Mouse (Mus musculus): ENCODE results near the gene Cyp26a1.

Cyp26a1 gene

DNA sequence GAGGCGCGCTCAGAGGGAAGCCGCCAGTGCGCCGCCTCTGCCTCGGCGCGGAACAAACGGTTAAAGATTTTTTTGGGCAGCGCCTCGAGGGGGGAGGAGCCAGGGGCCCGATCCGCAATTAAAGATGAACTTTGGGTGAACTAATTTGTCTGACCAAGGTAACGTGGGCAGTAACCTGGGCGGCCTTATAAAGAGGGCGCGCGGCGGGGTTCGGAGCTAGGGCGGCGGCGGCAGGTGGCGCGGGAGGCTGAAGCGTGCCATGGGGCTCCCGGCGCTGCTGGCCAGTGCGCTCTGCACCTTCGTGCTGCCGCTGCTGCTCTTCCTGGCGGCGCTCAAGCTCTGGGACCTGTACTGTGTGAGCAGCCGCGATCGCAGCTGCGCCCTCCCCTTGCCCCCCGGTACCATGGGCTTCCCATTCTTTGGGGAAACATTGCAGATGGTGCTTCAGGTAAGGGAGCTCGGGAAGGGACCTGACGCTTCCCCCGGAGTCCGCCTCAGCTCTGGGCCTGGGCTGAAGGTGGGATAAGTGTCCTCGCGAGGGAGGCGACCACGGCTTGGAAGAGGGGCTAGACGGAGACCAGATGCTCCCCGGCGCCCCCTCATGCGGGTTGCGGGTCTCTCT is at the start of gene Cyp26a1:
Gene Cyp26a1 (plus strand): TSS at position 148 of the 622 bp plus-strand sequence.
- no peak for DNase-seq (ENCODE audit: low spot score in 2 of 2)

DNA sequence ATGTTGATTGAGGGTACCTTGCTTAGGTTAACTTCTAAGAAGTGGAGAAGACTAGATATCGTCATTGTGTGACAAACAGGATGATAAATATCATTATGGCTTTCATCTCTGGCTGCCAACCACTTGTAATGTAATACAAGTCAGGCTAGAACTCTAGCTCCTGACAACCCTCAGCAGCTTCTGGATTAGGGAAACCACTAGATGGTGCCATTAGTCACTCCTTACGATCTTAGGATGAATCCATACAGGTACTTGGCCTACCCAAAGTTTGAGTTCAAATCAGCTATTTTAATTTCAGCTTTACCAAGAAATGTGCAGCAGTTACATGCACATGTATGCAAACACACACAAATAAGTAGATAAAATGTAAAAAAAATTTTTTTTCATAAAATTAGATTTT is 49.6 kb upstream of the Cyp26a1 start:
- no peak for DNase-seq (ENCODE audit: low spot score in 2 of 2)

DNA sequence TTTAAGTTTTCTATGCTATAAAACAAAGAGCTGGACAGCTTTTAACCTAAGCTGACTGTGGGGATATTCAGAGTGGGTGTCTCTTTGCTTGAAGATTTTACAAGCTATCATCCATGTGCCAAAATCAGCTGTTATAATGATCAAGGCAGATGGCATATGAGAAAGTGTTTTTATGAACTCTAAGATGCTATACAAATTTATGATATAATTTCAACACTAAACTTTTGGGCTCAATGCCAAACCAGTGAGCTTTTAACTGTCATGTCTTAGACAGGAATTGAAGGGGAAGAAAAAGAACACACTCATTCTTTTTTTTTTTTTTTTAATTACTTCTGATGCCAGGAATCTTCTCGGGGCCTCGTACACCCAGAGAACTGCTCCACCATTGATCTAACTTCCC is 47.1 kb upstream of the Cyp26a1 start:
- DNase-seq (ENCODE audit: low spot score in 2 of 2): no peak

DNA sequence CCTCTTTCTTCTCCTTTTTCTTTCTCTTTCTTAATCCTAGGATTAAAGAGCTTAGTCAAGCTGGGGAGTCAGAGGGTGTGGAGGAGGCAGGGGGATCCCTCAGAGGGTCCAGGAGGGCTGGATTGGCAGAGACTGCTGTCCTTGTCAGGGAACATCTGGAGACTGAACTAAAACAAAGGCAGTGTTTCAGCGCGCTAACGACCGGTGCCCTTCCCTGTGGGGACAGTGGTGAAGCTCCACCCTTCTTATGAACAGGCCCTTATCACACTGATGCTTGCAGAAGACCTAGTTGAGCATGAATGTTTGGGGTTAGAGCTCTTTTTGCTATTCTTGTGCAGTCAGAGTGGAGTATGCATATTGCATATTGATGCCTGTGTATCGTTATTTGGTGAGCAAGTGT is 43.6 kb upstream of the Cyp26a1 start:
- DNase-seq (ENCODE audit: low spot score in 2 of 2): no peak

DNA sequence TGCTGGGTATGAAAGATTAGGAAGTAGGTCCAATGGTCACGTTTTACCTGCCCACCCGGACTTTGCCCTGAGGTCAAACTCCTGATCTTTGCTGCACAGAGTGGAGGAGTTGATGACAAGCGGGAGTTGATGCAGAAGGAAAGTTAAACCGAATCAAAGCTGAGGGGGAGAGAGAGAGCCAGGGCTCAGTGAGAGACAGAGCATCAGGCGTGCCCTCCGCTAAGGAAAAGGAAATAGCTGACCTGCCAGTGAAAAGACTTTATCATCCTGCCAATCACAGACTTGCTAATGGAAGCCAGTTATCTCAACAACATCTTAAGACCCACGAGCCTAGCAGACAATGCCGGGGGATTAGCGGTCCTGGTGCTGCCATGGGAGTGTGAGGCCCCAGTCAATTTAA is 41.2 kb upstream of the Cyp26a1 start:
- no peak for DNase-seq (ENCODE audit: low spot score in 2 of 2)

DNA sequence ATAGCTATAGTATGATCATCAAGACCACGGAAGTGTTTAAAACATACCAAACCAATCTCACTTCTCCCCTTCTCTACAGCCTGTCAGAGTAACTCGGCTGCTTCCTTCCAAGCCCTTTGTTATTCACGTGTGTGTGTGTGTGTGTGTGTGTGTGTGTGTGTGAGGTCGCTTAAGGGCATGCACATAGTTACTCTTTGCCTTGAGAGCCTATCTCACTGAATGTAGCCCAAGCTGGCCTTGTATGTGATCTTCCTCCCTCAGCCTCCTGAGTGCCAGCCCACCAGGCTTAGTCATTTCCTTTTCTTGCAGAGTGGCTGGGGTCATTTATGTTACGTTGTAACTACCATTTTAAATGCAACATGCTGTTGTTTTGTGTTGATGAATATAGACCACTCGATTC is 32.3 kb upstream of the Cyp26a1 start:
- no peak for DNase-seq (ENCODE audit: low spot score in 2 of 2)

DNA sequence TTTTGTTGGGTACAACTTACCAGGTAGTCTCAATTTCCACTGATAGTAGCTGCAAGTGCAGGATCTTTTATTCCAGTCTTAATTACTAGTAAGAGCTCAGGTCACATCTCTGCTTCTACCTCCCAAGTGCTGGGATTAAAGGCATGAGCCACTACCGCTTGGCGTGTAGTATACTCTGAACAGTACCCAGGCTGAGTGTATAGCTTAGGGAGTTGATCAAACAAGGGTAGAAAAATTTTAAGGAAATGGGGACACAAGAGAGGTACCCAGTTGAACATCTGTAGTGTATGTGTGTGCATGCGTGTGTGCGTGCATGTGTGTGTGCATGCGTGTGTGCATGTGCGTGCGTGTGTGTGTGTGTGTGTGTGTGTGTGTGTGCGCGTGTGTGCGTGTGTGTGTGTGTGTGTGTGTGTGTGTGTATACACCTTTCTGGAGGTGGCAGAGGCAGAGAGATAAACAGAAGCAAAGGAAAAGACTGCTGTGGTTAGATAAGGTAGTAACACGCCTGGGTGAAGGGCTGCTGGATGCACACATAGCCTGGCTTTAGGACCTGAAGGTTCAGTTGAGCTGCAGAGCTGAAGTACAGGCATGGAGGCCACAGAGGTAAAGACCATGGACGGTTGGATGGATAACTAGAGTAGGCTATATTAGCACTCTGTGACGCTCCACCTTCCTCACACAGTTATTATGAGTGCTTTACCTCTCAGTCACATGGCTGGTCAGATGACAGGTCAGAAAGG is 29.6 kb upstream of the Cyp26a1 start:
- no peak for DNase-seq (ENCODE audit: low spot score in 2 of 2)

DNA sequence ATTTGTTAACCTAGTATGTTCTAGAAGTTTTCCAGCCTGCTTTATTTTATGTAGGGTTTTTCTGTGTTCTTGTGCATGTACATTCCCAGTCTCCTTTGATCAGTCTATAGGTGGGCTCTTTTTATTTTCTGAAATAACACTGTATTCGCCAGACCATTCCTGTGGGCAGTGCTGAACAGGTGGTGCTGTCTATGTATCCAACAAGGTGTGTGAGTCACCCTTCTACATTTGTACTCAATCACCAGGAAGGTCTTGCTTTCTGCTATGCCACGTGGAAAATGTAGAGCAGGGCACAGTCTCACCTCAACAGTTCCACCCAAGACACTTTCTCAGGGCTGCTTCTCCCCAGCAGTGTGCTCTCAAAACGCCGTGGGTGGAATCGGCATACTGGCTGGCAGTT is 28.9 kb upstream of the Cyp26a1 start:
- no peak for DNase-seq (ENCODE audit: low spot score in 2 of 2)

DNA sequence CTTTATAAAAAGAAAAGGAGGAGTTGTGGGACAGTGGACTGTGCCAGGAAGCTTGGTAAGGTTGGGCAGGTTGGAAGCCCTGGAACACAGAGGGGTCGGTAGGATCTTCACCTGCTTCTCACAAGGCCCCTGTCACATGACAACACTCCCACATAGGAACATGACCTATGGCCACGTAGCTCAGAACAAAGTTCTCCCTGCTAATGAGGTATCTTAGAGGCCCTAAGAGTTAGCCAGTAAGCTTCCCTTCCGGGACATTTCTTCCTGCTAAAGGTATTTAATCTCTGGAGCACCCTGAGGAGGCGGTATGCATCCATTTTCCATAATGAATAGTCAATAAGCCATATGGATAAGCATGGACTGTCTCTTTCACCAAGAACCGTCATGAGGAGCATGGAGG is 28.1 kb upstream of the Cyp26a1 start:
- no peak for DNase-seq (ENCODE audit: low spot score in 2 of 2)

DNA sequence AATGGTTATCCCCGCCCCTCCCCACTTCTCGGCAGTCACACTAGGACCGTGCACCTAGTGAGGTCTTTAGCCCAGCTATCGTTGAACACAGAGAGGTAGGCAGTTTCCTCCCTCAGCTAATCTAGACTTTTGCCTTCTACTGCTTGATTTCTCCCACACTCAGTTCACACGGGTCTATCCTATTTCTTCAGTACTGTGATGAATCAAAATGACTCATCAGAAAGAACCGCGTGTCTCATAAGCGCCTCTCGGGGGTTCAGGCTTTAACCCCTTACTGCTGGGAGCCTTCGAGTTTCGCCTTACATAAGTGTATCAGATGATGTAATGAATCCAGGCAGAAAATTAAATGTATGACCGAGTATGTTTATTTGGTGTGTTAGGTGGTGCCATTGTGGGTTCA is 24.2 kb upstream of the Cyp26a1 start:
- no peak for DNase-seq (ENCODE audit: low spot score in 2 of 2)

DNA sequence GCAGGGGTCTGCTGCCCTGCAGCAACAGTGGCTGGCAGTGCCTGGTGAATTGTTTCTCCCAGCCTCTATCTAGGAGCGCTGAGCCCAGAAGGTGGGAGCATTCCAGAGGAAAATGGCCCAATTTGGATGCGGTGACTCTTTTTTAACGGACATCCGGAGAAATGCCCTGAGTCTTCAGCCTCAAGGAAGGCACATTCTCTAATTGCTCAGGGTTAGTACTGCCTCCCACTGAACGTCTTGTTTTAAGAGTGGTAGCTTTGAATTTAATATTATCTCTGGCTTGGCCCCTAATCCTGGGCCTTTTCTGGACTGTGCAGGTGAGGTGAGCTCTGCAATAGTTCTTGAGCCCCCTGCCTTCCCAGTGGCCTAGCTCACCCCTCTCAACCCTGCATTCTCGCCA is 12.3 kb upstream of the Cyp26a1 start, which contains the start of gene Cyp26c1:
Gene Cyp26c1 (plus strand): TSS at position 301 of the 400 bp plus-strand sequence.
- DNase-seq (ENCODE audit: low spot score in 2 of 2): no peak

DNA sequence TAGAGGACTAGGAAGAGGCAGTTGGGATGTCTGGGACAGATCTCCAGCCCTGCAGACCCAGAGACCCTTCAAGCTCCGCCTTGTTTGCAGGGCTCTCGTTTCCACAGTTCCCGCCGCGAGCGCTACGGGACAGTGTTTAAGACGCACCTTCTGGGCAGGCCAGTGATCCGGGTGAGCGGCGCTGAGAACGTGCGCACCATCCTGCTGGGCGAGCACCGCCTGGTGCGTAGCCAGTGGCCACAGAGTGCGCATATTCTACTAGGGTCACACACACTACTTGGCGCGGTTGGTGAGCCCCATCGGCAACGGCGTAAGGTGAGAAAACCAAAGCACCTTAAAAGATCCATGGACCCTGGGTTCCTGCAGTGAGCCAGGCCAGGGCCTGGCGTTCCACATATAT is 11.3 kb upstream of the Cyp26a1 start:
- no peak for DNase-seq (ENCODE audit: low spot score in 2 of 2)

DNA sequence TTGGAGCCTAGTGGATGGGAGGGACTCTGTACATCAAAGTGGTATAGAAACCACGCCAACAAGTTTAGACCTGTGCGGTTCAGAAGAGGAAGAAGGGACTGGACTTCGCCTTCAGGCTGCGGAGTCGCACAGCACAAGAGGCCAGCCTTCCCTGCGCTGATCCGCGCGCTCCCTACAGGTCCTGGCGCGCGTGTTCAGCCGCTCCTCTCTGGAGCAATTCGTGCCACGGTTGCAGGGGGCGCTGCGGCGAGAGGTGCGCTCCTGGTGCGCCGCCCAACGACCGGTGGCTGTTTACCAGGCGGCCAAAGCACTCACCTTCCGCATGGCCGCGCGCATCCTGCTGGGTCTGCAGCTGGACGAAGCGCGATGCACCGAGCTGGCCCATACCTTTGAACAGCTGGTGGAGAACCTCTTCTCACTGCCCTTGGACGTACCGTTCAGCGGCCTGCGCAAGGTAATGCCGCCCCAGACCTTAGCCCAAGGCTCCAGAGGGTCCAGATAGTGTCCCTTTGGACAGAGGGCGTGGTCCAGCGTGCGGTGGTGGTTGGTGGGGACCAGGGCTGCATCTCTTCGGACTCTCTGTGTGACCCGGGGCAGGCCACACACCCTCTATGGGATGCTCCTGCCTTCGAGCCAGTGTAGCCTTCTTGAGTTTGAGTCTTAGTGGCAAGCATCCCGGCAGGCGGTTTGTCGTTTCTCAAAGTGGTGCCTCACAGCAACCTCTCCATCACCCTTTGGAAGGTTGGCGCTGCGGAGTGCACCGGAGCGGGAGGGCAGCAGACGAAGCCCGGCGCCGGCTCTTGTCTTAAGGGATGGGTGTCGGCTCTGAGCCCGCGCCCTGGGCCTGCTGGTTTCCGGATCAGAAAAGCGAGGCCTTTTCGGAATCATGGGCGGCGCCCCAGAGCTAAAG is 10.4 kb upstream of the Cyp26a1 start:
- no peak for DNase-seq (ENCODE audit: low spot score in 2 of 2)

DNA sequence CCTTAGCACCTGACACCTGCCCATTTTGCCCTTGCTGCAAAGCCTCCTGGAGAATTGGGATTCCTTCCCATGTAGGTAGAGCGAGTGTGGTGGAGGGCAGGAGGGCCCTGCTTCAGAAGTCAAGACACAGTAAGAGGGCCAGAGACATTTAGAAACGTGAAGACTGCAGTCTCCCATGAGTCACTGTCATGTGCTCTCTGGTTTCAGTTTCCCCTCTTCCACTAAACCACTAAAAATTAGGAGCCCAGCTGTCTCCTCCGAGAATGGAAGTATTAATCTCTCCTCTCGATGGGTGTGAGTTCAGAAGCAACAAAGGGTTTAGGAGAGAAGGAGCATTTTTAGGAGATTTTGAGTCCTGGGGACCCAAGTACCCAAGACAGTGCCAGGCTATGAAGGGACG is 8.1 kb upstream of the Cyp26a1 start:
- DNase-seq (ENCODE audit: low spot score in 2 of 2): no peak

DNA sequence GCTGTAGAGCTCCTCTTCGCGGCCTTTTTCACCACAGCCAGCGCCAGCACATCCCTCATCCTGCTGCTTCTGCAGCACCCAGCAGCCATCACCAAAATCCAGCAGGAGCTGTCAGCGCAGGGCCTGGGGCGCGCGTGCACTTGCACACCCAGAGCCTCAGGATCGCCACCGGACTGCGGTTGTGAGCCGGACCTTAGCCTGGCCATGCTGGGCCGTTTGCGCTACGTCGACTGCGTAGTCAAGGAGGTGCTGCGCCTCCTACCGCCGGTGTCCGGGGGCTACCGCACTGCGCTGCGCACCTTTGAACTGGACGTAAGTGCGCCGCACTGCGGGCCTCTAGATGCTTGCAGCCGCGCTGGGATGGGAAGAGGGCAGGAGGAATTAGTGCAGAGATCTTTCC is 6.9 kb upstream of the Cyp26a1 start:
- no peak for DNase-seq (ENCODE audit: low spot score in 2 of 2)

DNA sequence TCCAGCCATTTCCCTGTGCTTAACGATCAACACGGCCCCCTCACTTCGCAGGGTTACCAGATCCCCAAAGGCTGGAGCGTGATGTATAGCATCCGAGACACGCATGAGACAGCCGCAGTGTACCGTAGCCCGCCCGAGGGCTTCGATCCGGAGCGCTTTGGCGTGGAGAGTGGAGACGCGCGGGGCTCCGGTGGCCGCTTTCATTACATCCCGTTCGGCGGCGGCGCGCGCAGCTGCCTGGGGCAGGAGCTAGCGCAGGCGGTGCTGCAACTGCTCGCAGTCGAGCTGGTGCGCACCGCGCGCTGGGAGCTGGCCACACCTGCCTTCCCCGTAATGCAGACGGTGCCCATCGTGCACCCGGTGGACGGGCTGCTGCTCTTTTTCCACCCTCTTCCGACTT is 4.7 kb upstream of the Cyp26a1 start:
- DNase-seq (ENCODE audit: low spot score in 2 of 2): no peak

DNA sequence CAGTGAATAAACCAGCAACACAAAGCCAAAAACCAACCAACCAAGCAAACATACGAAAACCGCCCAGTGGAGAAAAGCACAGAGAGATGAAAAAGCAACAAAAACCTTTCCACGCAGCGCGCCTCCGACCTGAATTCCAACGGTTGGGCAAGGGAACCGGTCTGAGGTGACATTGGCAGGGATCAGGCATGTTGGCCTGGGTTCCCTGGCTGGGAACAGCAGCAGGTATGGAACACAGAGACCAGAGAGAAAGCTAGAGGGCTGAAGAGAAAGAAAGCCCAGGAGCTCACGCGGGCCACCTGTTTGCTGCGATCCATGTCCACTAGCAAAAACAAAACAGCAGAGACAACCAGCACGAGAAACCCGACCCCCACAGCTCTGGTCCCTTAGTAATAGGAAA is 2.5 kb upstream of the Cyp26a1 start:
- DNase-seq (ENCODE audit: low spot score in 2 of 2): no peak

DNA sequence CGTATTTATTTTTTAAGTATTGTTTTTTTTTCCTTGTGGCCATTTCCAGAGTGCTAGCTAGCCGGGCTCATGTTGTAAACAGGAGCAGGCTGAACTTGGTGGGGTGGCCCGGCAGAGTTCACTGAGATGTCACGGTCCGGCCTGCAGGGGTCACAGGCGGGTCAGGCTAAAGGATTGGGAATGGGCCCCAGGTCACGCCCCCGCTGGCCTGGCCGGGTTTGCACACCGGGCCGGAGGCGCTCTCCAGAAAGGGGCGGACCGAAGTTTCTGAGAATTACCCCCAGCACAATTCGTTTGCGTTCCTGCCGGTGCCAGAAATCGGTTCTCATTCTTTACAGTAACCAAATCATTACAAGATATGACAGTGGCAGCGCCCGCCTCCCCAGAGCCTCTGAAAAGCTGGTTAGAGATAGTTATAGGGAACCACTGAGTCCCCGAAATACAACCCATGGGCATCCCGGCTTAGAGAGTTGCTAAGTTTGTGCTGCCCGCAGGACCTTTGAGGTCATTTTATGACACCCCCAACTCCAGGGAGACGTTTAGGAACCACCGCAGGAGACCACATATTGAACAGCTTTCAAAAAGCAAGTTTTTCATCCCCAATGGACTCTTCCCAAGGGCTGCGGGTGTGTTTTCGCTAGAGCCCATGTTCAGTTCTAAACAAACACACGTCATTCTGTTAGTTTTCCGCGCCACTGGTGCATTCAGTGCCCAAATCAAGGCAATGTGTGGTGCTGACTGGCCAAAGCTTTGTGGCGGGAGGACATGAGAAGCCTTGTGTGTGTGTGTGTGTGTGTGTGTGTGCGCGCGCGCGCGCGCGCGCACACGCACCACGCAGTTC is 1.6 kb upstream of the Cyp26a1 start:
- no peak for DNase-seq (ENCODE audit: low spot score in 2 of 2)

DNA sequence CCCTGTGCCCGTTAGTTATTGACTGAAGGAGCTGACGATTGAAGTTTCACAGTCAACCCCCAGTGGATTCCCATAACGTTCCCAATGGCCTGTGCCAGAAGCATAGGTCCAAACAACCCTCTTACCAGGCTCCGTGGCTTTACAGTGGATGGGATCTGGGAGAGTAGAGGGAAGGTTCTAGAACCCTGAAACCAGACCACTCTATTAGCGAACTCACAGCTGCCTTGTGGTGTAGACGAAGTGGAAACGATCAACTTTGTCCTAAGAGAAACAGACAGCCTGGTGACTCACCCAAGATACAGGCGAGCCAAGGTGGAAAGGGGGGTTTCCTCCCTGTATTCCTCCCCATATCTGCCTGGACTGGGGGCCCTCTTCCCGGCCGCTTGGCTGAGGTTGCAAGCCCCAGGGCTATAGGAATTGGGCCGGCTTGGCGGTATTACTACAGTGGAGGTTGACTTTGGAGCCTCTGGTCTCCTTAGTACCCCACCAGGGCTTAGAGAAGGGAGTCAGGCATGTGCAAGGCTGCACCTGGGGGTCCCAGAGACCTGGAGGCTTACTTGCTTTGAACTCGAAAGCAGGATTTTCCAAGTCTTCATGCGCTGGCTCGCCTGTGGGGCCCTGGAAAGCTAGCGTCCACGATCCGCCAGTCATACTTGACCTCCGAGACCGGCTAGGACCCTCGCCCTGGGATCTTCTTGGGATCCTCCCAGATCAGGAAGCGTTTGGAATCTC is 829 bp upstream of the Cyp26a1 start:
- no peak for DNase-seq (ENCODE audit: low spot score in 2 of 2)

DNA sequence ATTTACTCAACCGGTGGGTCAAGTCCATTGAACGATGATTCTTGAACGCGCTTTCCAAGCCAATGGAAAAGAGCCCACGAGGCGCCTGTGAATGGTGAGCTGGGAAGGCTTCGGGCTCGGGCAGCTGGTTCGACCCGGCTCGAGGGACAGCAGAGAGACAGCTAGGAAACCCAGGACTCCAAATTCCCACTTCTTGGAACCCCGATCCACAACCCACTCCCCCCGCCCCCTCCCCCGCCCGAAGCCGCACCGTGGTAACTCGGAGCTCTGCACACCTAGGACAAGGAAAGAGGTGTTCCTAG is 312 bp upstream of the Cyp26a1 start:
- DNase-seq (ENCODE audit: low spot score in 2 of 2): no peak
